Mouse (Mus musculus) urinary bladder, postnatal 4 days (tissue): ENCODE results near the gene Fam122c.
"Not testable (repeated sequence)": the region's sequence is repeated elsewhere in the genome, so short reads cannot be mapped to it uniquely, and the experiment has no call there.

Experiments used
- DNase-seq, 2 experiments: peaks; one replicate each; pipeline ENCODE4 v3.0.0; 2021 to 2022; ENCODE audit warnings: low spot score in 2 of 2

Gene Fam122c

GRCm38 (mm10) chrX:53273124-53273523 is at the start of gene Fam122c:
Fam122c (plus strand) TSS chrX:53273424.
- DNase-seq, result no peak

DNA sequence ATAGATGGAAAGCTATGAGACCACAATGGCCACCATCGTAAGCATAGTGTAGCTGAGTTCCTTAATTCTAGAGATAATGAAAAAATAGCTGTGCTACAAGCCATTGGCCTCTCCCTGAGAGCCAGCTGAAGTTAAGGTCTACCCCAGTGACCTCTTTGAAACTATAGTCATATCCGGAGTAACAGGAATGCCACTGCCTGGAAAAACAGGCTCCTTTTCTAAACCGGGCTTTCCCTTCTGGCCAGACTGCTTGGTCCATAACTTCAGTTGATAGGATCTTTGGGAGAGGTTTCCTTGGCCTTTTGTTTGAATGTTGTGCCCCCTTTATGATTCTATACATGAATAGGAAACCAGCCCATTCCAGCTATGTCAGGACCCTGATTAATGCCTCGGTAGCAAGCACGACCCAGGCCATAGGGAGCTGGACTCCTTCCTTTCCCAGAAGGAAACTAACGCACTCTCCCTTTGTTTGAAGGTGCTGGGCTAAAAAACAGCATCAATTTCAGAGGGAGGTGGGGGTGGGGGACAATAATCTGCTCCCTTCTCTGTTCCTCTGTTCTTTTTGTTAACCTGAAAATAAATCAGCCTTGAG is 48.8 kb upstream of the Fam122c start:
- no peak for DNase-seq

DNA sequence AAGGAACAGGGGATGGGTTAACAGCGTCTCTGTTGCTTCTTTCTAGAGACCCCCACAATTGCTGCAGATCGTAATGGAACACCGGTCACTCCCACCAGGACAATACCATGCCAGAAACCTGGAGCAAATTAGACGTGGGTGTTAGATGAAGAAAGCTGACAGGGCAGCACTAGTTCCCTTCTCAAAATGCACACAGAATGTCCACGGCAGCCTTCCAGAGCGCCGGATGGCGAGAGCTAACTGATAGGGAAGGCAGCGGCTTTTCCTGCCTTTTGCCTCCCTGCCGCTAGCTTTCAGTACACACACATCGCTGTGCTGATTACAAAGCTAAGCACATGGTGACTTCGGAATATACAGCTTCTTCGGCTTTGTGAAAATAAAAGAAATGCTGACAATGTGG is 41.3 kb upstream of the Fam122c start:
- no peak for DNase-seq

DNA sequence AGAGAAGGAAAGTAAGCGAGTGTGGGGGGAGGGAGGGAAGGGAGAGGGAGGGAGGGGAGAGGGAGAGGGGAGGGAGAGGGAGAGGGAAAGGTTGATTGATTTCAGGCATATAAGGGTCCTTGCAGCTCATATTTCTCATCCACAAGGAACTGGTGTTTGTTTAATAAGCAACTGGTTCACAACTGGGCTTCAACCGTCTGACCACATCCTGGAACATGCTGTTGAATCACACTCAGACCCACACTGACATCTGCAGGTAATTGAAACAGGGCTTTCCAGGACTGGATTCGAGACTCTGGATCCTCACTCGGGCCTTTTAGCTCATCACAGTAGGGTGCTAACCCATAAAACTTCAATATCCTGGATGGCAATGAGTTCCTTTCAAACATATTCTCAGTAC is 39.5 kb upstream of the Fam122c start:
- no peak for DNase-seq

GRCm38 (mm10) chrX:53236404-53236803 is 36.8 kb upstream of the Fam122c start:
- no peak for DNase-seq

DNA sequence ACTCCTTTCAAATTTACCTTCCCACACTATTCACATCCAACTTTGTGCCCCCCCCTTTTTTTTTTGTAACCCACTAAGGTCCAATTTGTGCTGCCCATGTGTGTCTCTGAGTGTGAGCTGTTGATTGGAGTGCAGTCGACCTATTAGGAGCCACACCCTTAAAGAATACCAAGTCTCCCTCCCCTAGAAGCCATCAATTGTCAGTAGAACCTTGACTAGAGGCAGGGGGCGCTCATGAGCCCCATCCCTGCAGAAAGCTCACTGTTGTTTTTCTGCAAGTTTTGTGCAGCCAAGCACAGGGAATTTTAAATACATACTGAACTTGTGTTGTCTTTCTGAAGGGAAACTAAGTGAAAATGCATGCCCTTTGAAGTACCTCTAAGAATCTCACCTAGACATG is 35.3 kb upstream of the Fam122c start:
- DNase-seq, result no peak

DNA sequence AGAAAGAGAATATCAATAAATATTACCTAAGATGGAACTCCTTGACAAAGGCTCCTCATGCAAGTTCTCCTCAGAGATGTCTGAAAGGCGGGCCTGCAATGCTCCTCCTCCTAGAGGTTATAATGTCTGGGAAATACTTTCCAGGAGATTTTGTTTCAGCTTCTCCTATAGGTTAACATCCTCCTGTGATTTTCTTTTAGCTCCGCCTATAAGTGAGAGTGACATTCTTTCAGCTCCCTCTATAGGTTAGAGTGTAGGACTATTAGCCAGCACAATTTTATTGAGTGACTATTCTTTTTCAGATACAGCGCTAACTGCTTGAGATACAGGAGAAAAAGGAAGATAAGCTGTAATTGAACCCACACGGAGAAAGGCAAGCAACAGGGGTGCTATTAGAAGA is 33.2 kb upstream of the Fam122c start, which contains the start of gene Plac1:
Gene Plac1 (minus strand): TSS at position 101 of the 400 bp plus-strand sequence.
- no peak for DNase-seq

- DNase-seq, result no peak
These were observed 18.0 kb upstream of the Fam122c start for GRCm38 (mm10) chrX:53255195-53255594.

DNA sequence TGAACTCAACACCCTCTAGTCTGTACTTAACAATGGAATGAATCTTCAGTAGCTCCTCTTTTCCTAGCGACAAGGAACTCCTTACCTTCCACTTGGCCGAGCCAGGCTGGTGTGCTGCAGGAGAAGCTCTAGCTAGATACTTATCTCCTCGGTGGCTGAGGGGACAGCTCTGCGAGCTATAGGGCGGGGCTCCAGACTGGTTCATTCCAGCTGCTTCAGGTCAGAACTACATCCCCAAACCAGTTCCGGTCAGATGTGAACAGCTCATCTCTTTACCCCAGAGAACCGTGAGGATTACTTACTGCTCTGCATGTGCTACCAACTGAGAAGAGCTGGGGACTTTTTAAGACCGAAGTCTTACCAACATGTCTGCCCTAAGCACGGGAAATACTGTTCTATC is 7.0 kb upstream of the Fam122c start:
- no peak for DNase-seq

GRCm38 (mm10) chrX:53268856-53269255 is 4.4 kb upstream of the Fam122c start:
- peak; percentile 39 to 70 for DNase-seq

GRCm38 (mm10) chrX:53269289-53270062 is 3.7 kb upstream of the Fam122c start, which contains the start of gene Fam122b:
Fam122b (minus strand) TSS chrX:53269805.
- DNase-seq, result peak; percentile 85 to 91

- no peak for DNase-seq
These were observed 3.2 kb upstream of the Fam122c start for GRCm38 (mm10) chrX:53270063-53270432.

GRCm38 (mm10) chrX:53271628-53272027 is 1.6 kb upstream of the Fam122c start:
- DNase-seq, result not testable (repeated sequence)

DNA sequence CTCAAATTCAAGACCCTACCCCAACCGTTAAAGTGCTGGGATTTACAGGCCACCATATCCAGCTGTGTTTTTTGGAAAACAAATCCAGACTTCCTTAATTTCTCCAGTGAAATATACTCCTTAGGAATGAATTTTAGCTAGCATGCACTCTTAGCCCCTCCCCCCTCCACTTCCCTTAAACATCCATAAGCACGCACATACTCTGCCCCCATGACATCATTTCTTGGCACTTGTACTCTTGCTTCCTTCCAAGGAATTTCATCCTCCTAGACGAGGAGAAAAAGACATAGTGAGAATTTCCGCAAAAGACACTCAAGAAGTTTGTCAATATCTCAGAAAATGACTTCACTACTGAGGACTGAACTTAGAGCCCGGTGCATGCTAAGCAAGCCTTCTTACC is 14.7 kb downstream of the Fam122c start:
- no peak for DNase-seq

- DNase-seq, result no peak
These were observed 47.3 kb downstream of the Fam122c start for GRCm38 (mm10) chrX:53320564-53320963.

GRCm38 (mm10) chrX:53321111-53321510 is 47.9 kb downstream of the Fam122c start:
- DNase-seq, result no peak

DNA sequence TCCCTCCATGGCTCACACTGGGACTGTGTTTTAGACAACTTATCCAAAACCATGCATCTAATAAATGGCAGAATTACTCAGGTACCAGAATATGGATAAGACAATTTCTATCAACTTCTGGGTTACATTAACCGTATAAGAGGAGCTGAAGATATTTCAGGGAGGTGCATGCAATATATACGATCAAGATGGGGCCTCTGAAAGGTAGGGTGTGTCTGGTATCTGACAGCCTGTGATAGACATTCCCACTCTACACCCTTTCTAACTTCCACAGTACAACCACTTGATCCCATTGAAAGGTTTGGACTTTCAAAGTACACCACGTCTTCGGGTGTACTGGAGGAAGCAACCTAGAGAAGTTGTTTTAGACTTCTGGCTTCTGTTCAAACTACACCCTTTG is 57.2 kb downstream of the Fam122c start:
- DNase-seq, result no peak

DNA sequence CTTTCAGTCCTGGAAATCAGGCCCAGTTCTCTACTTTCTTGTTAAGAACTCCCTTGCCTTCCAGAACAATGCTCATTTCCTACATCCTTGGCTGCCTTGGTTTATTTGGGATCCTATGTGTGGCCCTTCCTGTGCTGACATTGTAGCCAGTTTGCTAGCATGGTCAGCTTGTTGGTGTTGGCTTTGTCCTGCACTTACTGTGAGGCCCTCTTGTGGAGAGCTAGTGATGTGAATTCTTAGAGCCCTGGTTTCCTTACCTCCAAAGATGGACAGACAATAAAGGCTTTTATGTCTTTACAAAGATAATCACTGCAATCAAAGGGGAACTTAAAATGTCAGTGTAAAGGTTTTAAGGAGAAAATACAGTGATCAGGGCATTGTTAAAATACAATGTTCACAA is 64.1 kb downstream of the Fam122c start:
- no peak for DNase-seq

- peak in 1 of 2 experiments; percentile 64 for DNase-seq
These were observed 68.3 kb downstream of the Fam122c start for GRCm38 (mm10) chrX:53341531-53341930.

- no peak for DNase-seq
These were observed 75.2 kb downstream of the Fam122c start for GRCm38 (mm10) chrX:53348374-53348773.

GRCm38 (mm10) chrX:53364668-53365383 is 91.6 kb downstream of the Fam122c start:
- no peak for DNase-seq

DNA sequence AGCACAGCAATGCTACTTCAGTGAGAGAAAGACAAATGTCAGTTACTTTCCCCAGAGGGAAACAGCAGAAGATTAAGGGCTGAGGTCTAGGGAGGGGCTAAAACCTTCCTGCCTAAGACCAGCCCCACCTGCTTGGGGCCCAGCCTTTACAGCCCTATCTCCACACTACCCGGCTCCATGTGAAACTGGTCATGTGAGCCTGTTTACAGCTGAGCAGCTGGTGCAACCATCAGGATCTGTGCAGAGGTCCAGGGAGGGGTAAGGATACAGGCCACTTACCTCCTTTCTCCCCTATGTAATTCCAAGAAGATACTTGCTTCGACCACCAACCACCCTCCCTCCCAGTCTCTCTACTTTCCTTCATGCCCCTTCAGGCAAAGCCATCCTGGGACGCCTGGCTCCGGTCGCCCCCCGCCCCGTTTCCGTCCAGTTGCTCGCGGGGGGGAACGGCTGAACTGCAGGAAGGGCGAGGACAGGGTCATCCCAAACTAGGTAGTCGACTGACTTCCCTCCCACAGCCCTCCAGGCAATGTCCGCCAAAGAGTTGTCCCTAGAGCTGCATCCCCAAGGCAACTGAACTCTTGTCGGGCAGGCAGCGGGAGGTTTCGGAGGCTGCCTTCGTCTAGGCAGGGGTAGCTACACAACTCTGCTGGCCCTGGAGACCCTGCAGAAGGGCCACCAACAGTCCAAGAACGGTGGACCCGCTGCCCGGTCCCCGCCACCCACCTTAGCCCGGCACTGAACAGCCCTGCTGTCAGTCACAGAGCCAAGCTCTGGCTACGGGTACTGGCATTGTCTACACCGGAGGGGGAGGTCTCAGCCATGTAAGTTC is 96.5 kb downstream of the Fam122c start:
- DNase-seq, result peak in 1 of 2 experiments; percentile 16
